8 mouse cellular contexts compared by ENCODE assay signal in the genomic region with DNA sequence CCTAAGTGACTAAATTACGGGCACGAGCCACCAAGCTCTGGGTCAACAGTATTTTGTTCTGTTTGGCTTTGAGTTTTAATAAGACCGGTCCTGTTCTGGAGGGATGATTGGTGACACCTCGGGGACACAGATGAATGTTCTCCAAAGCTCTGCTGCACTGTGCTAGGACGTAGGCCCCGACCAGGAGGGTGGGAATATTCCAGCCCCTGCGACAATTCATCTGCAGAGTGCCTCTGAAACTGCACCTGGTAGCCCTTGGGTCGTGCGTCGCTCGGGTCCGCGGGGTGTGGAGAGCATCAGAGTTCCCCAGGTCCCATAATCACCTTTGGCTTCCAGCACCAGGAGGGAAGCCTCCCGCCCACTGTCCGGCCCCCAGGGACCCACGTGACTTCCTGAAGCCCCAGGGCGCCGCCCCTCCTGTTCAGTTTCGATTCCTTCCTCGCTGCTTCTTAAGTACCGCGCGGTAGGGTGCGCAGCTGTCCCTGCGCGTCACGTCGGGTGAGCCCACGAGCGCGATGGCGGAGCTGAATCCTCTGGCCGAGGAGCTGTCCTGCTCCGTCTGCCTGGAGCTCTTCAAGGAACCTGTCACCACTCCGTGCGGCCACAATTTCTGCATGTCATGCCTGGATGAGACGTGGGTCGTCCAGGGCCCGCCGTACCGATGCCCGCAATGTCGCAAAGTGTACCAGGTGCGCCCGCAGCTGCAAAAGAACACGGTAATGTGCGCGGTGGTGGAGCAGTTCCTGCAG. TPM values are rescaled to one million over a fixed set of nuclear protein-coding genes. Genes with fewer than 3 reads are reported as not detected.
DNase-seq lines count a peak whose midpoint lies in the region; ATAC-seq lines count a peak whose summit lies in the region.

Gene Trim25 (plus strand): TSS at position 403 of the 749 bp plus-strand sequence.

- peak; percentile 96 for DNase-seq in Muller cell, postnatal 12 days (ENCODE audit: inconsistent ontology term)
- peak; percentile 93 for DNase-seq in gastrocnemius, postnatal 14 days
- DNase-seq in induced T-regulatory cell, adult 2 months (ENCODE audit: low read depth), result peak; percentile 98
- peak; percentile 37 to 50 for DNase-seq in left cerebral cortex, postnatal 25 days (ENCODE audit: low spot score in 2 of 2)
- peak; percentile 70 to 74 for DNase-seq in right cerebral cortex, postnatal 10 days (ENCODE audit: low spot score in 2 of 2)
- peak; percentile 64 for DNase-seq in urinary bladder, postnatal 10 days (ENCODE audit: low spot score)

- intact Hi-C loops in gastrocnemius, postnatal 14 days (cut with DNase I; ENCODE audit: low total_unique reads), result no loop called here
- intact Hi-C loops in left cerebral cortex, postnatal 25 days (cut with DNase I), result no loop called here

- peak; percentile 91 for ATAC-seq in common myeloid progenitor, adult 5-6 weeks (replicated peaks; ENCODE audit: low read depth, poor library complexity, severe bottlenecking)
- ATAC-seq in megakaryocyte-erythroid progenitor cell, adult 5-6 weeks (replicated peaks; ENCODE audit: low FRiP score, low TSS enrichment, poor library complexity, severe bottlenecking), result peak; percentile 93

RNA-seq across cellular contexts. Expression of gene Trim25, which starts in this region (rescaled TPM):
- 21.1 and 28.0 TPM in 2 replicates for total RNA-seq in common myeloid progenitor, adult 5-6 weeks (2017)
- total RNA-seq in gastrocnemius, postnatal 14 days (2021), result 10 to 100 TPM; 11.3 to 12.6 TPM
- 1 to 10 TPM; 3.3 to 3.8 TPM for total RNA-seq in left cerebral cortex, postnatal 25 days (2021)
- total RNA-seq in megakaryocyte-erythroid progenitor cell, adult 5-6 weeks (2014; fragmentation: Nextera tagmentation), result 35.5 and 49.4 TPM in 2 replicates
- 28.0 and 30.7 TPM in 2 replicates for total RNA-seq in megakaryocyte-erythroid progenitor cell, adult 5-6 weeks (2017)

Comparison
In these comparisons a context has a peak if more than half of its experiments do, and no peak if none do; other contexts are left out.
1. Peak in every context shown above with its lines: DNase-seq and ATAC-seq.
2. DNase-seq: peak in every context shown above with its lines; median percentile 98 in induced T-regulatory cell, adult 2 months; 96 in Muller cell, postnatal 12 days; 93 in gastrocnemius, postnatal 14 days; 72 in right cerebral cortex, postnatal 10 days; 64 in urinary bladder, postnatal 10 days; 44 in left cerebral cortex, postnatal 25 days.